Mouse (Mus musculus) heart, adult 8-10 months (tissue): ENCODE measurements around the gene Bola3. TPM values are rescaled to one million over a fixed set of nuclear protein-coding genes. Genes with fewer than 3 reads are reported as not detected.

Experiments
- DNase-seq: peaks from one replicate; pipeline ENCODE4 v3.0.0; 2022; ENCODE audit warnings: low spot score
- microRNA-seq: library from miRNA; unstranded; fragments of <30 nt; microRNA quantifications from one replicate; pipeline ENCODE4 v1.2.0, GENCODE M21; 2022
- total RNA-seq, 4 experiments: library from RNA; stranded (reverse); gene quantifications; 2 replicates each; pipeline ENCODE4 v1.2.4; 2022

The Bola3 gene
- total RNA-seq, 4 experiments from 2014 or later = 295 to 417 (median 378) TPM

DNA sequence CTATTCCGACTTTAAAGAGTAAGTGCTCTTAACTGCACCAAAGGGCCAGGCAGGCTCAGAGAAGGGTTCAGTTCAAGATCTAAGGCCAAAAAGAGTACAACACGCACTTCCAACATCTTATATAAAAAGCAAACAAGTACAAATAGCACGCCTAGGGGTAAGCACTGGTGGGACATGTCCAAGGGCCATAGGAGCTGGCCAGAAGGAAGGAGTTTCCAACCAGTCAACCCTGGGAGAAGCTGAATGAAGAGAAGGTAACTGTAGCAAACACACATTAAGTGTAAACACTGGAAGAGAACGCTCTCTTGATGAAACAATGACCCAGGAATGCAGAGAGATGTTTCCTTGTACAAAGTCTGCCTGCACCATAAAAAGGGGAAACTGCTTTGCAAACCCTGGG is 45.2 kb downstream of the Bola3 start:
- no peak for DNase-seq

DNA sequence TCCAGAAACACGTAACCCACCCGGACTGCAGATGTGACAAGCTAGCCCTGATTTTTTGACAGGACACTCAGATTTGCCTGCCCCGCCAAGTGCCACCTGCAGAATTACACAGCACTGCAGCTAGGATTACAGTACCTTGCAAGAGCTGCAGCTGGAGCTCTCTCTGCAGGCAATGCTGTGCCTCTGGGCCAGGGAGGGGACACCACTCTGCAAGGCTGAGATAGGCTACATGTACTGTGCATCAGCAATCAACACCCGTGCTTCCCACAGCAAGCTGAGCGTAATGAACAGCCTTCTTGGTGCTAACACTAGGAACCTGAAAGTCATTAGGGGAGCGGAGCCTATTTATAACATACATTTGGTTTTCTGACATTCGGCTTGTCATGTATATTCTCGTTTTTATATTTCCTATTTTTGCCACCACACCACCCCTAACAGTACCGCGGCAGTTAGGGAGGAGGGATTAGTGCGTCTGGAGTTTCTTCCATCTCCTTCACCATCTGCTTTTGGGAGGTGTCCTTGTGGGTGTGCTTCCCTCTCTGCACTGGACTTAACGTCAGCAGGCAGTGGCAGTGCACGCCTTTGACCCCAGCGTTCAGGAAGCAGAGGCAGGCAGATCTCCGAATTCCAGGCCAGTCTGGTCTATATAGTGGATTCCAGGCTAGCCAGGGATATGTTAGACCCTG is 46.7 kb downstream of the Bola3 start:
- no peak for DNase-seq

DNA sequence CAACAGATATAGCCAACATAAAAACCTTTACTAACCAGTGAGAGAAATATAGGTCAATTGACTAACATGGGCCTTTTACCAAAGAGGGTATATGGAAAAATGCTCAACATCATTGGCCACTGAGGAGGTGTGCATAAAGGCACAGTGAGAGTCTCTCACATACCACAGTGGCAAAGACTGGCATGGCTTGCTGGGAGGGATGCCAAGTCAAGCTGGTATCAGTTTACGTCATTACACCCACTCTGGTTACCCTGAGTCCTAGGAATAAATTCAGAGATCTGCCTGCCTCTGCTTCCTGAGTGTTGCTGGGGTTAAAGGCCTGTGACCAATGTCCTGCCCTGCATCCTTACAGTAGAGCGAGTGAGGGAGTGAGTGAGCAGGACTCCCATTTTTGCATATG is 47.8 kb downstream of the Bola3 start:
- DNase-seq = no peak

GRCm38 (mm10) chr6:83397728-83398127 is 48.8 kb downstream of the Bola3 start:
- DNase-seq = no peak

DNA sequence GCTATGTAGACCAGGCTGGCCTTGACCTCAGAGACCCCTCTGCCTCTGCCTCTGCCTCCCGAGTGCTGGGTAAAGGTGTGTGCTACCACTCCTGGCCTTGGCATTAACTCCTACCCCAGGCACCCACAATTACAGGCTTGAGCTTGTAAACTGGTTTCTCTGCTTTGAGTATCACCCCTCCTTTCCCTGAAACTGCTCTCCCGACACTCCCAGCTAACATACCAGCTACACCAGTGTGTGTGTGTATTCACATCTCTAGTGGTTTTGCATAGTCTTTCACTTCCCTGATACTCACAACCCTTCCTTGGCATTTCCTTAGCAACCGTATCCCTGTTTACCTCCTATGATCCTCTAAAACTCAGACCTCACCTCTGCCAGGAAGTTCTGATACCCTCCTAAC is 50.8 kb downstream of the Bola3 start:
- no peak for DNase-seq

DNA sequence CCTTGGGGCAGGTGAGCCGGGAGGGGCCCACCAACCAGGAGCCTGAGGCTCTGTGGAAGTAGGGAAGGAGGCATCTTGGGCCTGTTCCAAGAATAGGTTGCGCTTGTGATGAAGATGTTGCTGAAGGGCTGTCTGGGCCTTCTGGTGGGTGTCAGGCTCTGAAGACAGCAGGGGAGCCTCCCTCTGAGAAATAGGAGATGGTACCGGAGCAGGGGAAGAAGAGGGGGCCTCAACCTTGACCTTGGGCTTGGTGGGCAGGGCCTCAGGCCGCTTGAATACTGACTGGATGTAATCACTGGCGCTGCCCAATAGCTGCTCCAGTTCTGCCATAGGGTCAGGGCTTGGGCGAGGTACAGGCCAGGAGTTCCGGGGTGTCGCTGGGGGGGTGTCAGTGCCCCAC is 54.5 kb downstream of the Bola3 start:
- DNase-seq = no peak

DNA sequence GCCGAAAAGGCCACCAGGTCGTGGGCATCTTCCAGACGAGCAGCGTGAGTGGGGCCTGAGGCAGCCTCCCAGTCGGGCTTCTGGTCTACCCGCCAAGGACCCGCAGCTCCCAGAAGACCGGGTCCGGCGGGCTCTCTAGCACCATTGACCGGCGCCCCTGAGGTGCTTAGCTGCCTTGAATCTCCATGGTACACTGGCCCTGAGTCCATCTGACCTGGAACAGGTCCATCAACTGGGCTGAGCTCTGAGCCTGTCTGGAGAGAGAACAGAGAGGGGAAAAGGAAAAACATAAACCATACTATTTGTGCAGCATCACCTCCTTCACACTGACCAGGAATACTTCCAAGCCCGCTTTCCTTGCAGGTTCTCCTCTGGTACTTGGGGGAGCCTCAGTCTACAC is 55.6 kb downstream of the Bola3 start:
- no peak for DNase-seq

DNA sequence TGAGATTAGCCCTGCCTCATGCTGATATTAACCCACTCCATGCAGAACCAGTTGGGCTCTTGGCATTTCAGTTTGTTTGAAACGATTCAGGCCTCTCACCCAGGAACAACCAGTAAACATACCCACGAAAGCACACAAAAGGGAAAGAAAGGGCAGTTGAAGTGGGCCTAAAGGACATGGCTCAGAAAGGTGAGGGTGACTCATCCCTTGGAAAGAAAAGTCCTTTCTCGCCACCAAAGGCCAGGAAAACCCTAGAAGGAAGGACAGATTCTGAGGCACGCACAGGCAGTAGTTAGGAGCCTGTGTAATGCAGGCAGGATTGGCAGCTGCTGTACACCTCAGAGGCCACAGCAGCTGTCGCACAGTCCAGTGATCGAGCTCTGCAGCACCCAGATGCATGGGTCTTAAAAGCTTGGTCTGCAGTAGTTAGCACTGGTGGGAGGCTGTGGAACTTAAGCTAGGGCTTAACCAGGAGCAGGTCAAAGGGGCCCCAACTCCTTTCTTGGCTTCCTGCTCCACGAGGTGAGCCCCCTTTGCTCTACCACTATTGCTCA is 56.6 kb downstream of the Bola3 start:
- no peak for DNase-seq

GRCm38 (mm10) chr6:83408510-83408909 is 59.6 kb downstream of the Bola3 start:
- DNase-seq = no peak

Small RNA genes lying within 50 kb of the gene (microRNA-seq; reads per million reads assigned to microRNA genes)
- not detected for gene Mir6374

Other genes with a start within 250 kb of the Bola3 start
- gene Ccdc142, start 247.5 kb upstream of the Bola3 start, total RNA-seq = 1 to 10 TPM in 3 of 4 experiments, under 1 TPM in 1; 0.72 to 2.8 (median 1.3) TPM
- 1 to 10 TPM in 3 of 4 experiments, under 1 TPM in 1; 0.57 to 1.9 (median 1.2) TPM for gene Gm42688, start 247.5 kb upstream of the Bola3 start, total RNA-seq
- 100 to 1,000 TPM; 132 to 143 (median 140) TPM for gene Mrpl53, start 240.1 kb upstream of the Bola3 start, total RNA-seq
- gene Mogs, start 233.7 kb upstream of the Bola3 start, total RNA-seq = 10 to 100 TPM in 1 of 4 experiments, 1 to 10 TPM in 3; 6.0 to 10.3 (median 8.0) TPM
- 10 to 100 TPM; 75.5 to 91.1 (median 82.0) TPM for gene Wbp1, start 227.6 kb upstream of the Bola3 start, total RNA-seq
- gene Ino80b, start 223.7 kb upstream of the Bola3 start, total RNA-seq = 10 to 100 TPM; 11.3 to 19.5 (median 15.3) TPM
- gene Rtkn, start 213.7 kb upstream of the Bola3 start, total RNA-seq = 1 to 10 TPM; 4.8 to 5.4 (median 5.3) TPM
- gene Wdr54, start 192.8 kb upstream of the Bola3 start, total RNA-seq = 1 to 10 TPM; 2.1 to 2.6 (median 2.4) TPM
- gene 1700003E16Rik, start 192.7 kb upstream of the Bola3 start, total RNA-seq = under 1 TPM; 0.16 to 0.41 (median 0.18) TPM
- 100 to 1,000 TPM; 120 to 137 (median 134) TPM for gene Dctn1, start 183.2 kb upstream of the Bola3 start, total RNA-seq
- gene Slc4a5, start 129.3 kb upstream of the Bola3 start, total RNA-seq = not detected
- gene Mthfd2, start 23.2 kb upstream of the Bola3 start, total RNA-seq = 1 to 10 TPM; 1.0 to 2.2 (median 1.9) TPM
- 10 to 100 TPM; 15.5 to 28.4 (median 20.2) TPM for gene Mob1a, start 23.1 kb upstream of the Bola3 start, total RNA-seq
- 10 to 100 TPM; 15.5 to 19.8 (median 17.2) TPM for gene Tet3, start 109.9 kb downstream of the Bola3 start, total RNA-seq
- gene Dguok, start 157.8 kb downstream of the Bola3 start, total RNA-seq = 10 to 100 TPM; 32.7 to 37.1 (median 34.4) TPM
- gene Actg2, start 187.1 kb downstream of the Bola3 start, total RNA-seq = 1 to 10 TPM in 2 of 4 experiments, under 1 TPM in 2; 0.33 to 1.6 (median 0.89) TPM
- 10 to 100 TPM; 11.4 to 14.9 (median 12.9) TPM for gene Stambp, start 223.6 kb downstream of the Bola3 start, total RNA-seq